Mouse (Mus musculus): ENCODE measurements around the gene Pnrc2. TPM values are rescaled to one million over a fixed set of nuclear protein-coding genes. Genes with fewer than 3 reads are reported as not detected.
A peak's percentile ranks its signal among the peaks of the same experiment; 100 is the strongest.

The Pnrc2 gene
- total RNA-seq, 1 experiment from 2014 or later: 134 TPM

DNA sequence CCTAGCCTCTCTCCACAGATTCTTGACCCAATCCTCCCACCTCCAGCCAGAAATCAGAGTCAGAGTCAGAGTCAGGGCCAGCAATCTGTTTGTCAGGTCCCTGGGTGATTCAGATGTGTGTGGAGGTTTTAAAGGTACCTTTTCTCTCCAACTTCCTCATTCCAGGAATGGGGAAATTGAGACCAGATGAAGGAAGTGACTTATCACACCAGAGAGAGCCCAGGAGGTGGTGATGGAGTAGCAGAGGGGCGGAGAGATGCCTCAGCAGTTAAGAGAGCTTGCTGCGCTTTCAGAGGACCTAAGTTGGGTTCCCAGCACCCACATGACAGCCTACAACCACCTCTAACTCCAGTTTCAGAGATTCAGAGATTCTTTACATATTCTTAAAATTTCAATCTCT is 17.9 kb upstream of the Pnrc2 start:
- DNase-seq: no peak

DNA sequence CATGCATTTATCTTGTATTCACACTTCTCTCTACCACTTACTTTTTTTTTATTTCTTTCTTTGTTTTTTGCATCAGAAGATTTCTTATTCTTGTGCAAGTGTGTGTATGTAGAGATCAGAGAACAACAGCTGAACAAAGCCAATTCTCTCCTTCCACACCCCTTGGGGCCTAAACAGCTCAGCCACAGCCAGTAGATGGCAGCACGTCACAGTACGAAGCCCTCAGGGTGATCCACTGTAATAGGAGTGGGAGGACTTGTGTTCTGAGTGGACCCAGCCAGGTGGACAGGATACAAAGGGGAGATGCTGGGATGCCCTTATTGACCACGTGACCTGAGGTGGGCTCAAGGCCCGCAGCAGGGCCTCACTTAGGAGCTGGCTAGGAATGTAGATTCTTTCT is 16.2 kb upstream of the Pnrc2 start:
- peak; percentile 81 for DNase-seq

DNA sequence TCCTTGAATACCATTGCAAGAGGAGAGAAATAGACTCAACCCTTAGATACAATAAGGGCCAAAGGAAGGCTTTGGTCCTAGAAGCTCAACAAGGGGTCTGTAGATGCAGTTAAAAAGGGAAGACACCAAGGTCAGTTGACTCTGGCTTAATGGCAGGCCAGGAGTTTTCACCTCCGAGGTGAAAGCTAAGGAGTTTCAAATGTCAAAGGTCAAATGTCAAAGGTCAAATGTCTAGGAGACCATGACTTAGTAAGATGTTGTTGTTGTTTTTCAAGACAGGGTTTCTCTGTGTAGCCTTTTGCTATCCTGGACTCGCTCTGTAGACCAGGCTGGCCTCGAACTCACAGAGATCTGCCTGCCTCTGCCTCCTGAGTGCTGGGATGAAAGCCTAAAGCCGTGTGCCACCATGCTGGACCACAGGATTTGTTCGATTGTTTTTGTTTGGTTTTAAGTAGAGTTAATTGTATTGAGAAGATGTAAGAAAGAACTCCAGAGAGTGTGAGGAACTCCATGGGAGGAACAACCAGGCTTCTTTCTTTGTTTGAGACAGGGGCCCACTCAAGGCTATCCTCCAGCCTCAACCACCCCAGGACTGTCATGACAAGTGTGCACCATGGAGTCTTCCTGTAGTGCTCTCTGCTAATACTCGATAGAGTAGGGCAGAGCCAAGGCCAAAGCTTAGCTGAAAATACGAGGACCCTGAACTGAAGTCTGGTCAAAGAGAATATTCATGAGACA is 15.7 kb upstream of the Pnrc2 start:
- DNase-seq: no peak

DNA sequence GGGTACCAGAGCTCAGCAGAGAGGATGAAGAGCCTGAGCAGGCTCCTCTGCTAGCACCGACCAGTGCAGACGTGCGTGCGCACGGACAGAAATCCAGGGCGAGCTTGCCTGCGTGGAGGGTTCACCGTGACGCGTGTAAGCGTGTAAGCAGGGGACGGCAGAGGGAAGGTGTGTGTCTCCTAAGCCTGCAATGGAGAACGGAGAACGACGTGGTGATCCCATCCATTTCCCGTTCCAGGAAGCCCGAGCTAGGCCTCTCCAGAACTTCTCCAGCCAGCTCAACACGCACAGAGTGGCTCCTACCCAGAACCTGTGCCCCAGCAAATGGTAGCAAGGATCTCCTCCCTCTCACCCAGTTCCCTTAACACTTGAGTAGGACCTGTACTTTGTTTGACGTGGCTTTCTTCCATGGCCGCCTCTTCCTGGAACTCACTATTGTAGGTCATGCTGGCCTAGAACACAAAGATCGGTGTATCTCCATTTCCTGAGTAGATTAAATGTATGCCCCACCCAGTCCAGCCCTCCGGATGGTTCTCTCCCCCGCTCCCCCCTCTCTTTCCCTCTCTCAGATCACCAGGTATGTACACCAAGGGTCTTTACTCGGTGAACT is 14.9 kb upstream of the Pnrc2 start:
- no peak for DNase-seq

DNA sequence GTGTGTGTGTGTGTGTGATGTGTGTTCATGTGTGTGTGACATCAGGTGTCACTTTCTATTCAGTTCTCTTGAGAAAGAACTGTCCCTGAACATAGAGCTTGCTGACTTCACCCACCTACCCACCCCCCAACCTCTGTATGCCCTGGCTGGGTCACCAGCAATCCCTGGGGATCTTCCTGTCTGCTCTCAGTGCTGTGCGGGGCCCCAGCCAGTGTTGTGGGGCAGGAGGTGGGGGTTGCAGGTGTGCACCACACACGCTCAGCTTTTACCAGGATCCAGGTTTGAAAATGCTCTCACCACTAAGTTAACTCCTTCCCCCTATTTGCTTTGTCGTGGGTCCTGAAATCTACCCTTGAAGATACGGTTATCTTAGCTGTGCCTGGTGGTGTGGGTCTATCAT is 12.5 kb upstream of the Pnrc2 start:
- DNase-seq: no peak

DNA sequence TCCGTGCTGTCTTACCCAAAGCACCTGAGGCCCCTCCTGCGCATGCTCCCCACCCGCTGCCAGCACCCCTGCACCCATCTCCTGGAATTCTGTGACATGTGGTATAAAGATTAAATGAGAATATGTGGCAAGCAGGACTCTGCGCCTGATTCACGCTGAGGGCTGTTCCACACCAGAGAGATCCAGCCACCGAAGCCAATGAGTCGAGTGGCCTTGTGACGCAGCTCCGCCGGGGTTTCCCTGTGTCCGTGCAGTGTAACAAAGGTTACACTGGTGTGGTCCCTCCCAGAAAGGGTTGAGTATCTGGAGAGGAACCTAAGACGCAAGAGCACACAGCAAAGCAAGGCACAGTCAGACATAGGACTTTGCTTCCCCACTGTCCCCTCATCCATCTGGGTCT is 12.0 kb upstream of the Pnrc2 start:
- DNase-seq: peak; percentile 39

DNA sequence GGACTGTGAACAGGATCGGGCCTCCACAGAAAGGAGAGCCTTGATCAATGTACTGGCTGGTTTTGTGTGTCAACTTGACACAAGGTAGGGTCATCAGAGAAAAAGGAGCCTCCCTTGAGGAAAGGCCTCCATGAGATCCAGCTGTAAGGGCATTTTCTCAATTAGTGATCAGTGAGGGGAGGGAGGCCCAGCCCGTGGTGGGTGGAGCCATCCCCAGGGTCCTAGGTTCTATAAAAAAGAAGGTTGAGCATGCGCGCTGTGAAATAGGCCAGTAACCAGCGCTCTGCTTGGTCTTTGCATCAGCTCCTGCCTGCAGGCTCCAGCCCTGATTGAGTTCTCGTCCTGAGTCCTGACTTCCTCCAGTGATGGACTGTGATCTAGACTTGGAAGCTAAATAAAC is 10.9 kb upstream of the Pnrc2 start:
- DNase-seq: no peak

DNA sequence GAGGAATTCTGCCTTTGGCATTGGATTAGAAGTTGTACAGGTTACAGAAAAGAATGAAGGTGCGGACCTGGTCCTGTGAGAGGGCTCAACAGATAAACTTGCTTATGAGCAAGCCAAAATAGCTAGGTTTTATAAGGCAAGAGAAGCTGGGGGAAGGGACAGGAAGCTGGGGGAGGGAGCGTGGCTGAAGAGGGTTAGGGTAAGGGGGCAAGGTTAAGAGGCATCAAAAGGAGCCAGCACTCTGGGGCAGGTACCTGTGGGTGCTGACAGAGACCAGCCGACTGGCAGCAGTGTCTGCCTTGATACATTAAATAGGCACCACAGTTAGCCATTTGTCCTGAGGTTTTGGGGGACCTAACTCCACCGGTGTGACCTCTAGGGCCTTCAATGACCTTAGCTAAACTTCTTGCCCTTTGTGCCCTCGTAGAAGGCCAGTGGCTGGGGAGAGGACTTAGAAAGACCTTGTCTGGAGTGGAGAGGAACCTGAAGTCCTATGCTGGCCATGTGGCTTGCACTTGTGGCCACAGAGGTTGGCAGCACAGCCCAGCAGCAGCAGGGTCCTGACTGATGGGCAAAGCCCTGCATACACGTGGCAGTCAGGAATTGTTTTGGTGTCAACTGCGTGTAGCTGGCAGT is 10.3 kb upstream of the Pnrc2 start:
- no peak for DNase-seq

DNA sequence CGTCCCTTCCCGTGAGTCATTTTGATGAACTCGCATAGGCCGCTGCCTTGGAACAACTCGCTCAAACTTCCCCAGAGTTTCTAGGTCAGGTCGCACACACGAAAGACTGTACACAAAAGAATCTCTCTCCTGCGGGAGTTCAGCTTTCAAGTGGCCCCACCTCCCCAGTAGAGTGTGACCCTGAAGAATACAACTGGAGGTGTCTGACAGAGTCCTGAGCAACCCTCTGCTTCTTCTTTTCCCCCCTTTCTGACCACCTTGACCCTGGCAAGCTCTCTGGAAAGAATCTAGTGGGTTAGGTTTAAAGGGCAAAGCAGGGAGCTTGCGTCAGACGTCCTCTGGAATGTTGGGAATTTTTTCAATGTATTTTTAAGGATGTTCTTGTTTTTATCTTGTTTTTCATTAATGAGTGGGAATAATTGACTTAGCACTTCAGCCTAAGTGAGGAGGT is 9.8 kb upstream of the Pnrc2 start:
- peak; percentile 44 for DNase-seq

DNA sequence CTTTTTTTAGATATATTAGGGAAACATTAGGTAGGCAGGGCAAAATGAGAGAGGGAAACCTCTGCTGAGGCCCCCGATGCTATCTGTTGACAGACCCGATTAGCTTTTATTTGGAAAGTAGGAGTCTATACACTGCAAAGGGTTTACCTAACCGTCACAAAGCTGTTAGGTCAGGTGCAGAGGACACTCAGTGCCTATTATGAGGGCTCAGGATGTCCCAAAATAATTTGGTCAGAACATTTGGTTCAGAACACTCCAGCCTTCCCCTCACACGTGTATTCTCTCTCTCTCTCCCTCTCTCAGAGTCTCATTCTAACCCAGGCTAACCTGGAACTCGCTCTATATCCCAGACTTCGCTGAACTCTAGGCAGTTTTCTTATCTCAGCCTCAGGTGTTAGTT is 8.4 kb upstream of the Pnrc2 start:
- no peak for DNase-seq

DNA sequence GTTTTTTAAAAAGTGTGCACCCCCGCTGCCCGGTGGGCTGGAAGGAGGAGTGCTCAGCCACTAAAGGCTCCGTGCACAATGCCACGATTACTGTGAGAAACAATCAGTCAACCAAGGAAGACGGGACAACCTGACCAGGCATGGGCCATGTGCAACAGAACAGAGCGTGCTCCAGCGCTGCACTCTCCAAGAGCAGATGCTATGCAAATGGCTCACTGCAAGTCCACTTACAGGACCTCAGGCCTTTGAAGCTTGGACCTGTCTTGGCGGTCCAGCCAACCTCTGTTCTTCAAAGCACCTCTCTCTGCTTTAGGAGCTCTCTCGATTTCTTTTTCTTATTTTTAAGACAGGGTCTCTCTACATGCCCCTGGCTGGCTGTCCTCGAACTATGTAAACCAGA is 6.9 kb upstream of the Pnrc2 start:
- DNase-seq: no peak

DNA sequence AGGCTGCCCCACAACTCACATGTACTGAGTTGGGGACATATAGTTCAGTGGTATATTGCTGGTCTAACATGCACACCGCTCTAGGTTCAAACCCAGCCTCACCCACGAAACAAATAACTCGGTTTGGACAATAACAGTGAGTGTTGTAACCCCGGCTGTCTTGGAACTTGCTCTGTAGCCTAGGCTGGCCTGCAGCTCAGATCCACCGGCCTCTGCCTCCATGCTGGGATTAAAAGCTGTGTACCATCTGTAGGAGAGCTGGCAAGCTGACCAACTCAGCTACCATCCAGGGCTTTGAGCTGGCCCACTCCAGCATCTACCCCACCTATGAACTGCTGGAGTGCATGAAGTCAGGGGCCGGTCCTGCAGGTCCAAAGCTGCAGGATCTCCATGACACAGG is 6.4 kb upstream of the Pnrc2 start:
- DNase-seq: no peak

DNA sequence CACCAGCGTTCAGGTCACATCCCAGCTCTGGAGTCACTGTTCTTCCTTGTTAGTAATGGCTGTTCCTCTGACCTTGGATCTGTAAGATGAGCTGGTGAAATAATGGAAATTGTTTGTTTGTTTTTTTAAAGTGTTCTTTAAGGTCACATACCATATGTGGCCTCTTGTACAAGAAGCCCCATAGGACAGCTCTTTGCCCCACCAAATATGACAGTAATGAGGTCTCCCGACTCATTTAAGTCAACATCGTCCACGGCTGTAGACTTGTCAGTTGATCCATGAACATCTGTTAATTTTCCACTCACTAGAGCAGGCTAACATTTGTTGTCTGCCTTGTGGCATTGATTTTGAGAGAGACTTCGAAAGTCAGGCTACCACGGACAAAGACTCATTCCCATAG is 5.4 kb upstream of the Pnrc2 start:
- DNase-seq: no peak

DNA sequence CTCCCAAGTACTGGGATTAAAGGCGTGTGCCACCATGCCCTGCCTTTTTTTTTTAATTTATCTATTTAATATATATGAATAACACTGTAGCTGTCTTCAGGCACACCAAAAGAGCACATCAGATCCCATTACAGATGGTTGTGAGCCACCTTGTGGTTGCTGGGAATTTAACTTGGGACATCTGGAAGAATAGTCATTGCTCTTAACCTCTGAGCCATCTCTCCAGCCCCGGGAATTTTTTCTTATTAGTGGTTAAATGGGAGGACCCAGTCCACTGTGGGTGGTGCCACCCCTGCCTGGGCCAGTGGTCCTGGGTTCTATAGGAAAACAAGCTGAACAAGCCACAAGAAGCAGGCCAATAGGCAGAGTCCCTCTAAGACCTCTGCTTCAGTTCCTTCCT is 4.1 kb upstream of the Pnrc2 start:
- DNase-seq: no peak

DNA sequence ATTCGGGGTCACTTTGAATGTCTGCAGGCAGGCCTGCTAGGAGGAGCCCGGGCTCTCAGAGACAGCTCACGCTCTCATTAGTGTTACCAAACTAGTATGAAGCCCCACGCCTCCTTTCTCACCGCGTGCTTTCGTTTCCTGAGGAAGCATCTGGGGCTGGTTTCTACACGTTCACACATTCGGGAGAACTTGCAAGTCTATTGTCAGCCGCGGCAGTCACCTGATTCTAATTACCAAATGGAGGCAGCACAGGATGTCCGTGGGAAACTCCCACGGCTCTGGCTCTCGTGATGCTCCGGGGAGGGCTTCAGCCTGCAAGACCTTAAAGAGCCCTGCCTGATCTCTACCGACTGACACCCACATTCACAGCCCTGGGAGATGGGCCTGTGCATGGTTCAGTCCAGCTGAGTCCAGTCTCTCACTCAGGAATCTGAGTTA is 3.0 kb upstream of the Pnrc2 start:
- peak; percentile 53 for DNase-seq

DNA sequence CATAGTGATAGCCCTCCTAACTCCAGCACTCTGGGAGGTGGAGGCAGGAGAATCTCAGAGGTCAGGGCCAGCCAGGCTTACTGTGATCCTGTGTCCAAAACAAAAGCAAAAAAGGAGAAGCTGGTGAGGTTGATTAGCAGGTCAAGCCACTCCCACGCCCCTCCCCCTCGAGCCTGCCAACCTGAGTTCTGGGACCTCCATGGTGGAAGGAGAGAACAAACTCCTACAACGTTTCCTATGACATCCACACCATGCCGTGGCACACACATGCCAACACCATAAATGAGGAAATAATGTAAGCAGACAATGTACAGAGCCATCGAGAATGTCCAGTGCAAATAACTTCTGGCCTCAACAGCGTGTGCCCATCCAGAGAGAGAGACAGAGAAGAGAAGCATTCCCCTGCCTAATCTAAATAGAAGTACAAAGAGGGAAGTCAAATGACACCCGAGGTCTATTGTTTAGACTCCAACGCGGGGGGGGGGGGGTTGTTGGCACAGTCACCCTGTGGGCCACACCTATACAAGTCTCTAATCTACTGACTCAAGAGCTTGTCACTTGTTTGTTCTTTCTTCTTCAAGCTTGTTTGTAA is 2.4 kb upstream of the Pnrc2 start:
- DNase-seq: peak; percentile 56

DNA sequence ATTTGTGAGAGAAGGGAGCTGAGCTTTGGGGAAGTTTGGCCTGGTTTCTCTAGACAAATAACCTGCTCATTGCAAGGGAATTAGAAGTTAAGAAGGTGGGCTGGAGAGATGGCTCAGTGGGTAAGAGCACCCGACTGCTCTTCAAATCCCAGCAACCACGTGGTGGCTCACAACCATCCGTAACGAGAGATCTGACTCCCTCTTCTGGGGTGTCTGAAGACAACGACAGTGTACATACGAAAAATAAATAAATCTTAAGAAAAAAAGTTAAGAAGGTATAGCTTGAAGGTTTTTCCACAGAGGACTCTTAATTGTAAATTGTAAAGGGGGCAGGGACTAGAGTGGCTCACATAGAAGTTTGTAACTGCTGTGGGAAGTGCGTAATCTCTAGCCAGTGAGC is 1.9 kb upstream of the Pnrc2 start:
- DNase-seq: no peak

DNA sequence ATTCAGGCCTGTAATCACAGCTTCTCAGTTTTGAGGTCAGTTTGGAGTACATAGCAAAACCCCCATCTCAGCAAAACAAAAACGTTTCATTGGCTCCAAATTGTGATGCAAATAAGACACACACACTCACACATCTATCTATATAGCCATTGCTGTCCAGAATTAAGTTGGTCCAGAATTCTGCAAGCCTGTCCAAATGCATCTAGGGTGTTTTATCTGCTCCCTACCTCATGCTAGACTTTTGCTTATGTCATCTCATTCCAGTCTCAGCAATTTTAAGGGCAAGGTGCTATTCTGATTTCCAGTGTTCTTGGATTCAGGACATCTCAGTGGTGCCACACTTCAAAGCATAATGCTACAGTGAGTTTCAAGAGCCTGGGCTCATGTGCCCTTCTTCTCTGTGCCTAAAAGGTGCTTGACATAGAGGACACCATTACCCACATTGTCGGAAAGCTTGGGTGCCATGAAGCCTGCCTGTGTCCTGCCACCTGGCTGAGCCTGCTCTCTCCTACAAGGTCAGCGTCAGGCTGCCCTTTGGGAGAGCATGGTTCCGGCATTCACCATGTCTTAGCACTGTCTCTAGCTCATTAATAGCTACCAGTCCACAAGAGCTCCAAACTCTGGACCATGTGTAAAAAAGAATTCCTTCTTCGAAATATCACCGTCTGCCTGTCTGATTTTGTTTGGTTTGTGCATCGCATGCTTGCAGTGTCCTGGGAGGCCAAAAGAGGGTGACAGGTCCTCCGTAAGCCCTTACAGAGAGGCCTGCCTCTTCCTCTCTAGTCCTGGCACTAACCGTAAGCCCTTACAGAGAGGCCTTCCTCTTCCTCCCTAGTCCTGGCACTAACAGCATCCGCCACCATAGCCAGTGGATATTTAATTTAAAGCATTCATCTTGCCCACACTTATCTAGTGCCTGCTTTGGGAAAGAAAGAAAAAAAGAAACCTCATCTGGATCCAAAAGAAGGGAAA is 1.2 kb upstream of the Pnrc2 start:
- DNase-seq: no peak

DNA sequence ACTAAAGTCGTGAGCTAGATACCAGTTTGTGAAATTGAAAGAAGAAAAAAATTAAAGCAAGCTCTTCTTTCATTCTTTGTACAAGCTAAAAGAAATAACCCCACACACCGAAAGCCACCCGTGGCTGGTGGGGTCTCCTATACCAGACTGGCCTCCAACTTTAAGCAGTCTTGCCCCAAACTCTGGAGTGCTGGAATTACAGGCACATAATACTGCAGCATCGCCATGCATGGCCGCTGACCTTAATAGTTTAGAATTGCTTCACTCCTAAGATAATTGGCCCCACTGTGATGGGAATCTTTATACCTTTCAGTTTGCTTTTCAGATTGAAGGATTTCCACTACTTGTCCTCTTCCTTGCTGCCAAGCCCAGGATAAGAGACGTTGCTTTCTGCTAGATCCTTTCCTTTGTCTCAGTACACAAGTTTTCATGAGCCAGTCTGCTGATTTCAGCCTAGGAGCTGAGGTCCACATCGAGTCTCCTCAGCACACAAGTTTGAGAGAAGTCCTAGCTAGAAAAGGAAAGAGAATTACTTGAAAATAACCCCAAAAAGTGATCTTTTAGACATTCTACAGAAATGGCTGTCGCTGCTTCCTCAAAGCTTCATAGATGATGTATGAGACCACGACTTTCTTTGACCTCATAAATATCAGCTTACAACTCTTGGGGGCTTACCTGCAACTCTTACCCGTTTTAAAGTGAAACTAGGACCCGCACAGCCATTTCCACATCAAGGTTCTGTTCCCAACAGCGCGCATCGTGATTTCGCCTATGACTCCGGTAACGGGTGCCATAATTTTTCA is 860 bp downstream of the Pnrc2 start:
- DNase-seq: no peak

DNA sequence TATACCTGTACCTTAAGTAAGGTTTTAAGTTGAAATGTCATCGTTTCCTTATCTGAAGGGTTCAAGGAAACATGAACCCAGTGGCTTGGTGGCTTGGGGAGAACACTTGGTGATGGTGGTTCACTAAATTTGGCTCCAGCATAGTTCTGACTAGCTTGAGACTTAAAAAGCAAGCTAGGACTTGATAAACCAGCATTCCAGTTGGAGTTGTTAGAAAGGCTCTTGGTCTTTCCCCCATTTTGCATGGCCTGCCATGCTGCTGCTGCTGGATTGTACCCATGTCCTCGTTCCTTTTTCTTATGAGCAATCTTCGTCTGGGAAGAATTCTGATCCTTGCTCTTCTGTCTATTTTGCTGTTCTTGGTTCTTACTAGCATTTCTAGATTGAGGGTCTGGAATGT is 1.6 kb downstream of the Pnrc2 start:
- no peak for DNase-seq

All from adrenal gland, postnatal 25 days (tissue).